Mouse (Mus musculus): ENCODE measurements around the gene Tbc1d22a. TPM values are rescaled to one million over a fixed set of nuclear protein-coding genes. Genes with fewer than 3 reads are reported as not detected.
A peak's percentile ranks its signal among the peaks of the same experiment; 100 is the strongest.
"Not testable (repeated sequence)": the region's sequence is repeated elsewhere in the genome, so short reads cannot be mapped to it uniquely, and the experiment has no call there.

Gene Tbc1d22a
- polyA plus RNA-seq, 1 experiment: 16.3 TPM

- WGBS: 82% methylated on average over 10 of the region's 10 CpGs
- TF ChIP-seq CTCF (IDR thresholded peaks at IDR 0.05; ENCODE audit: control insufficient read depth, insufficient read depth, low read length) (no peak), POLR2A (IDR thresholded peaks at IDR 0.05; ENCODE audit: borderline replicate concordance, control insufficient read depth, low read depth, low read length) (no peak)
- Histone ChIP-seq H3K4me3 (replicated peaks; ENCODE audit: control insufficient read depth, low read depth, low read length) (no peak overlapping the region), H3K4me1 (ENCODE audit: control insufficient read depth, insufficient read depth, low read length) (peaks cover 1% of the 10 kb centered on the region; the same call in 1 of the 2 replicates), H3K27ac (ENCODE audit: control insufficient read depth, insufficient read depth, low read depth, low read length, poor library complexity) (no peak overlapping the region)
Observed at GRCm38 (mm10) chr15:86176166-86176565, 38.1 kb upstream of the Tbc1d22a start.

- WGBS: 85% methylated on average over 22 of the region's 22 CpGs
- H3K4me1 ChIP-seq (ENCODE audit: control insufficient read depth, insufficient read depth, low read length): no peaks in the 10 kb centered on the region; the same call in 1 of the 2 replicates
- TF ChIP-seq CTCF (IDR thresholded peaks at IDR 0.05; ENCODE audit: control insufficient read depth, insufficient read depth, low read length) (no peak), POLR2A (IDR thresholded peaks at IDR 0.05; ENCODE audit: borderline replicate concordance, control insufficient read depth, low read depth, low read length) (no peak)
Observed at GRCm38 (mm10) chr15:86176771-86177702, 37.2 kb upstream of the Tbc1d22a start.

GRCm38 (mm10) chr15:86177703-86178251, 36.5 kb upstream of the Tbc1d22a start:
- H3K4me1 ChIP-seq (ENCODE audit: control insufficient read depth, insufficient read depth, low read length); H3K4me3 ChIP-seq (replicated peaks; ENCODE audit: control insufficient read depth, low read depth, low read length): not testable (repeated sequence)
- WGBS: 31% methylated on average over 2 of the region's 2 CpGs

More at GRCm38 (mm10) chr15:86176771-86177702, 37.2 kb upstream of the Tbc1d22a start:
- Histone ChIP-seq H3K27ac (ENCODE audit: control insufficient read depth, insufficient read depth, low read depth, low read length, poor library complexity) (no peak overlapping the region), H3K4me3 (replicated peaks; ENCODE audit: control insufficient read depth, low read depth, low read length) (no peak overlapping the region)

GRCm38 (mm10) chr15:86178594-86178993, 35.7 kb upstream of the Tbc1d22a start:
- TF ChIP-seq POLR2A (IDR thresholded peaks at IDR 0.05; ENCODE audit: borderline replicate concordance, control insufficient read depth, low read depth, low read length): no peak
- no peak for TF ChIP-seq CTCF (IDR thresholded peaks at IDR 0.05; ENCODE audit: control insufficient read depth, insufficient read depth, low read length)
- Histone ChIP-seq H3K4me1 (ENCODE audit: control insufficient read depth, insufficient read depth, low read length) (peaks cover 3% of the 10 kb centered on the region; the same call in 1 of the 2 replicates), H3K27ac (ENCODE audit: control insufficient read depth, insufficient read depth, low read depth, low read length, poor library complexity) (no peak overlapping the region), H3K4me3 (replicated peaks; ENCODE audit: control insufficient read depth, low read depth, low read length) (no peak overlapping the region)
- WGBS: 82% methylated on average over 6 of the region's 6 CpGs

More at GRCm38 (mm10) chr15:86177703-86178251, 36.5 kb upstream of the Tbc1d22a start:
- H3K27ac ChIP-seq (ENCODE audit: control insufficient read depth, insufficient read depth, low read depth, low read length, poor library complexity): not testable (repeated sequence)

- H3K4me1 ChIP-seq (ENCODE audit: control insufficient read depth, insufficient read depth, low read length): peaks cover 3% of the 10 kb centered on the region; the same call in 1 of the 2 replicates
- WGBS: 13% methylated on average over 4 of the region's 4 CpGs
- no peak overlapping the region for H3K4me3 ChIP-seq (replicated peaks; ENCODE audit: control insufficient read depth, low read depth, low read length)
- no peak for TF ChIP-seq POLR2A (IDR thresholded peaks at IDR 0.05; ENCODE audit: borderline replicate concordance, control insufficient read depth, low read depth, low read length)
- no peak for TF ChIP-seq CTCF (IDR thresholded peaks at IDR 0.05; ENCODE audit: control insufficient read depth, insufficient read depth, low read length)
- H3K27ac ChIP-seq (ENCODE audit: control insufficient read depth, insufficient read depth, low read depth, low read length, poor library complexity): no peak overlapping the region; the same call in 1 of the 2 replicates
Observed at GRCm38 (mm10) chr15:86180427-86180826, 33.8 kb upstream of the Tbc1d22a start.

- WGBS: 86% methylated on average over 3 of the region's 3 CpGs
- peak overlapping the region; percentile 2; the same call in 1 of the 2 replicates for H3K27ac ChIP-seq (ENCODE audit: control insufficient read depth, insufficient read depth, low read depth, low read length, poor library complexity)
- H3K4me1 ChIP-seq (ENCODE audit: control insufficient read depth, insufficient read depth, low read length); H3K4me3 ChIP-seq (replicated peaks; ENCODE audit: control insufficient read depth, low read depth, low read length): not testable (repeated sequence)
Observed at GRCm38 (mm10) chr15:86181321-86181720, 32.9 kb upstream of the Tbc1d22a start.

- H3K4me1 ChIP-seq (ENCODE audit: control insufficient read depth, insufficient read depth, low read length): peaks cover 3% of the 10 kb centered on the region; the same call in 1 of the 2 replicates
- TF ChIP-seq POLR2A (IDR thresholded peaks at IDR 0.05; ENCODE audit: borderline replicate concordance, control insufficient read depth, low read depth, low read length) (no peak), CTCF (IDR thresholded peaks at IDR 0.05; ENCODE audit: control insufficient read depth, insufficient read depth, low read length) (no peak)
- H3K4me3 ChIP-seq (replicated peaks; ENCODE audit: control insufficient read depth, low read depth, low read length): peak overlapping the region; percentile 50
- WGBS: under 1% methylated on average over 11 of the region's 11 CpGs
- H3K27ac ChIP-seq (ENCODE audit: control insufficient read depth, insufficient read depth, low read depth, low read length, poor library complexity): peak overlapping the region; percentile 97
Observed at GRCm38 (mm10) chr15:86181941-86182439, 32.3 kb upstream of the Tbc1d22a start.

GRCm38 (mm10) chr15:86182646-86183045, 31.6 kb upstream of the Tbc1d22a start:
- Histone ChIP-seq H3K4me1 (ENCODE audit: control insufficient read depth, insufficient read depth, low read length) (peaks cover 3% of the 10 kb centered on the region; the same call in 1 of the 2 replicates), H3K4me3 (replicated peaks; ENCODE audit: control insufficient read depth, low read depth, low read length) (peak overlapping the region; percentile 53), H3K27ac (ENCODE audit: control insufficient read depth, insufficient read depth, low read depth, low read length, poor library complexity) (peak overlapping the region; percentile 97)
- no peak for TF ChIP-seq CTCF (IDR thresholded peaks at IDR 0.05; ENCODE audit: control insufficient read depth, insufficient read depth, low read length)
- peak; percentile 84 for TF ChIP-seq POLR2A (IDR thresholded peaks at IDR 0.05; ENCODE audit: borderline replicate concordance, control insufficient read depth, low read depth, low read length)
- under 1% methylated on average over 13 of the region's 13 CpGs for WGBS

Measured in bone marrow, adult 2 months (tissue).